Mouse (Mus musculus) liver, adult 2 months (tissue): ENCODE measurements around the gene Hoxc4. TPM values are rescaled to one million over a fixed set of nuclear protein-coding genes. Genes with fewer than 3 reads are reported as not detected.

Experiments used
- DNase-seq: peaks from one replicate; pipeline ENCODE4 v3.0.0-alpha.2; 2011; ENCODE audit warnings: low read depth, low spot score; ENCODE audit errors: extremely low read depth
- H3K27ac ChIP-seq: fragments of 200-500 bp; replicated peaks from 2 replicates; pipeline ENCODE4 v1.5.1; 2012; ENCODE audit warnings: low read depth, mild to moderate bottlenecking, control low read depth, inconsistent platforms, low read length; ENCODE audit not compliant: insufficient read depth
- H3K27me3 ChIP-seq: fragments of 200-500 bp; 2 replicates; pipeline ENCODE4 v1.6.1; 2012; ENCODE audit warnings: mild to moderate bottlenecking, moderate library complexity, low read length, inconsistent platforms; ENCODE audit not compliant: control insufficient read depth, insufficient read depth
- H3K36me3 ChIP-seq: fragments of 200-500 bp; 2 replicates; pipeline ENCODE4 v1.6.1; 2012; ENCODE audit warnings: low read length, inconsistent platforms; ENCODE audit not compliant: control insufficient read depth, insufficient read depth
- H3K4me1 ChIP-seq: fragments of 200-500 bp; 2 replicates; pipeline ENCODE4 v1.6.1; 2011; ENCODE audit warnings: low read length; ENCODE audit not compliant: control insufficient read depth, insufficient read depth
- H3K4me3 ChIP-seq: fragments of 200-500 bp; 2 replicates; pipeline ENCODE4 v1.5.1; 2011; ENCODE audit warnings: low read depth, mild to moderate bottlenecking, control low read depth, low read length, moderate library complexity; ENCODE audit not compliant: insufficient read depth
- H3K79me2 ChIP-seq: fragments of 200-500 bp; 2 replicates; pipeline ENCODE4 v1.6.1; 2012; ENCODE audit warnings: inconsistent platforms, mild to moderate bottlenecking, low read length, moderate library complexity; ENCODE audit not compliant: control insufficient read depth, insufficient read depth
- H3K9ac ChIP-seq: fragments of 200-500 bp; 2 replicates; pipeline ENCODE4 v1.6.1; 2012; ENCODE audit warnings: low read depth, mild to moderate bottlenecking, control low read depth, inconsistent platforms, low read length
- CTCF ChIP-seq: fragments of 200-500 bp; IDR thresholded peaks from 2 replicates; pipeline ENCODE4 v1.5.1; 2011; ENCODE audit warnings: low read depth, low read length, control low read depth
- POLR2A ChIP-seq: fragments of 200-500 bp; IDR thresholded peaks from 2 replicates; pipeline ENCODE4 v1.6.1; 2011; ENCODE audit warnings: low read length, control low read depth; ENCODE audit not compliant: insufficient read depth; ENCODE audit errors: extremely low read depth
- whole genome bisulfite sequencing: fragments of 180-500 bp; shearing (Covaris S2); methylation state at CpG from one replicate; pipeline ENCODE4 v1.1.7; 2018; 5-methylcytosine and 5-hydroxymethylcytosine counted together
- polyA plus RNA-seq: library from polyadenylated mRNA; depleted of rRNA; stranded (reverse); fragments of >200 nt; gene quantifications from 2 replicates; pipeline ENCODE4 v1.2.3, GENCODE M21; 2012
- total RNA-seq: library from RNA; depleted of rRNA; stranded (reverse); fragments of >200 nt; gene quantifications from 2 replicates; pipeline ENCODE4 v1.2.3, GENCODE M21; 2014

Hoxc4 gene
- total and polyA plus RNA-seq, 2 experiments = not detected

- H3K27ac ChIP-seq = no peak overlapping the region
- H3K27me3 ChIP-seq = peaks cover 39% of the 10 kb centered on the region
- H3K79me2 ChIP-seq = no peaks in the 10 kb centered on the region
- no peak overlapping the region for H3K9ac ChIP-seq
- 7% methylated on average over 21 of the region's 21 CpGs for WGBS
- no peak for TF ChIP-seq CTCF
- TF ChIP-seq POLR2A = no peak
- no peaks in the 10 kb centered on the region for H3K36me3 ChIP-seq
- H3K4me1 ChIP-seq = no peaks in the 10 kb centered on the region
- DNase-seq = no peak
- H3K4me3 ChIP-seq = no peak overlapping the region
Measured at GRCm38 (mm10) chr15:102975688-102976111, 43.0 kb upstream of the Hoxc4 start.

GRCm38 (mm10) chr15:102976171-102976570, 42.6 kb upstream of the Hoxc4 start, which contains the start of gene Hoxc9:
Hoxc9 (plus strand) TSS chr15:102976439.
- WGBS = 5% methylated on average over 19 of the region's 20 CpGs
- Histone ChIP-seq H3K4me1 (no peaks in the 10 kb centered on the region), H3K27me3 (peaks cover 38% of the 10 kb centered on the region), H3K79me2 (no peaks in the 10 kb centered on the region), H3K36me3 (no peaks in the 10 kb centered on the region), H3K9ac (no peak within 1 kb of the TSS), H3K4me3 (peak within 1 kb of the TSS; percentile 20; the same call in 1 of the 2 replicates), H3K27ac (no peak within 1 kb of the TSS)
- TF ChIP-seq CTCF (no peak), POLR2A (no peak)
- DNase-seq = no peak

GRCm38 (mm10) chr15:102976631-102977422, 41.9 kb upstream of the Hoxc4 start:
- Histone ChIP-seq H3K9ac (no peak overlapping the region), H3K4me3 (peak overlapping the region; percentile 20; the same call in 1 of the 2 replicates), H3K4me1 (no peaks in the 10 kb centered on the region), H3K27ac (no peak overlapping the region), H3K36me3 (no peaks in the 10 kb centered on the region), H3K27me3 (peaks cover 40% of the 10 kb centered on the region), H3K79me2 (no peaks in the 10 kb centered on the region)
- 4% methylated on average over 37 of the region's 37 CpGs for WGBS
- no peak for TF ChIP-seq CTCF
- TF ChIP-seq POLR2A = no peak
- DNase-seq = no peak

GRCm38 (mm10) chr15:102977423-102977974, 41.2 kb upstream of the Hoxc4 start:
- H3K4me1 ChIP-seq = no peaks in the 10 kb centered on the region; the same call in 1 of the 2 replicates
- 11% methylated on average over 15 of the region's 16 CpGs for WGBS
- H3K27me3 ChIP-seq = peaks cover 42% of the 10 kb centered on the region
- TF ChIP-seq POLR2A (no peak), CTCF (no peak)
- no peaks in the 10 kb centered on the region for H3K79me2 ChIP-seq
- DNase-seq = no peak
- no peak overlapping the region for H3K9ac ChIP-seq
- H3K4me3 ChIP-seq = peak overlapping the region; percentile 20; the same call in 1 of the 2 replicates
- H3K27ac ChIP-seq = no peak overlapping the region
- no peaks in the 10 kb centered on the region for H3K36me3 ChIP-seq

GRCm38 (mm10) chr15:102978615-102979515, 39.9 kb upstream of the Hoxc4 start:
- Histone ChIP-seq H3K27me3 (peaks cover 43% of the 10 kb centered on the region), H3K36me3 (no peaks in the 10 kb centered on the region), H3K27ac (no peak overlapping the region), H3K4me3 (no peak overlapping the region), H3K79me2 (no peaks in the 10 kb centered on the region), H3K9ac (no peak overlapping the region), H3K4me1 (no peaks in the 10 kb centered on the region; the same call in 1 of the 2 replicates)
- no peak for DNase-seq
- TF ChIP-seq POLR2A (no peak), CTCF (no peak)
- 23% methylated on average over 13 of the region's 13 CpGs for WGBS
